Mouse (Mus musculus): ENCODE measurements around the gene Olfr1043.
"Not testable (repeated sequence)": the region's sequence is repeated elsewhere in the genome, so short reads cannot be mapped to it uniquely, and the experiment has no call there.

Olfr1043 gene

DNA sequence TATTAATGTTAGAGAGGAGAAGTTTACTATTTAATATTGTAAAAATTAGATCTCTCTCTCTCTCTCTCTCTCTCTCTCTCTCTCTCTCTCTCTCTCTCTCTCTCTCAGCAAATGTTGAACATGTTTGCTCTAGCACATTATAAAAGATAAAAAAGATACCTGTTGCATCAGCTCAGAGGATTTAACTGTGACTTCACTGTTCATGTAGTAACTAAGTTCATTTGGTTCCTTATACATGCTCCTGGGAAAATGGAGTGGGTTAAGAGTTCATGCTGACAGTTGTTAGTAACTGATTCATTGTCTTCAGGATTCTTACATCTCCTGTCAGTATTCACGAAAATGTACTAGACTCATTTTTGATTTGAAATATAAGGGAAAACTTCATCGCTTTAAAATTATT is at the start of gene Olfr1043:
Olfr1043 (minus strand) TSS at position 101 of the 400 bp plus-strand sequence.
- DNase-seq (ENCODE audit: low spot score in 2 of 2) = no peak

DNA sequence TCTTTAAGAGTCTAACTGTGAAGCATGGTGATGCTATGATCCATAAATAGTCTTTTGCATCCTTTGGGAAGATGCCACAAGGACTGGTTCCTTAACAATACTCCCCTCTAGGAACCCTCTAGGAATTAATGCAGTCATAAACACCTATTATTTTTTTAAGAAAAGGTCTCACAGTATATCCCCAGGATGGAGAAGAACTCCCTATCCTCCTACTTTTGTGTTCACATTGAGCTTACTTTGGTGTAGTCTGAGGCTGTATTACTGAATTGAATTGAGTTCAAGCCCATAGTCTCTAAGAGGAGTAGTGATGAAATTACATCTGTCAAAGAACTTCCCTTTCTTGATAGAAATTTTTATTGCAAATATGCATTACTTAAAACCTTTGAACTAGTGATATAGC is 35.6 kb upstream of the Olfr1043 start, which contains the start of gene Olfr1045:
Olfr1045 (minus strand) TSS at position 101 of the 400 bp plus-strand sequence.
- no peak for DNase-seq (ENCODE audit: low spot score in 2 of 2)

DNA sequence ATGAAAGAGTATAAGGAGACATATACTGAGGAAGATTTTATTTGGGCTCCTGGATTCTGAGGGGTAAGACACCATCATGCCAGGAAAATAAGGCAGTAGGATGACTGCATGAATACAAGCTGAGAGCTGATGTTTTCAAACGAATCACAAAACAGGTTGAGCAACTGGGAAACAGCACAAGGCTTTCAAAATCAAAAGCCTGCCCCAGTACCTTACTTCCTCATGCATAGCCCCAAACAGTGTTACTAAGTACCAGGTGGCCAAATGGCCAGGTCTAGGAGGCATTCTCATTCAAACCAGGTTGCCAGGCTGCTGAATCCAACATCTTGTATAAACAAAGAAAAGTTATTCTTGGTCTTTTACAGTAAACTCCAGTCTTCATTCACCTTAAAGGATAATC is 28.5 kb upstream of the Olfr1043 start:
- no peak for DNase-seq (ENCODE audit: low spot score in 2 of 2)

GRCm38 (mm10) chr2:86185583-86185982 is 18.3 kb upstream of the Olfr1043 start, which contains the start of gene Olfr52:
Olfr52 (minus strand) TSS chr2:86185683.
- no peak for DNase-seq (ENCODE audit: low spot score in 2 of 2)

DNA sequence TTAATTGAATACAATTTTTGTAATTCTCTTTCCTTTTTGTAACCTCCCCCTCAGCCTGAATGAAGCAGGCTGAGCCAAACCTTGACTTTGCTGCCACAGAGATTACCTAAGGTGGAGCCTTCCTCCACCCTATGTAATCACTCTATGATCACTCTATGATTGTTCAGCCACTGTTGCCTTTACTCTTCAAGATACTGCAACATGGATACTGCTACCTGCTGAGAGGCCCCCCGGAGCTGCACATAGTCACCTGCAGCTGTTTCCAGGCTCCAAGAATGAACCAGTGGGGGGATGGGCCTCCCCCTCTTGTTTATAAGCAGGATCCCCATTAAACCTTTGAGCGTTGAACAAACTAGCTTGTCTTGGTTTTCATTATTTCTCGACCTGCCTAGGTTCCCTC is 12.6 kb upstream of the Olfr1043 start:
- no peak for DNase-seq (ENCODE audit: low spot score in 2 of 2)

- no peak for DNase-seq (ENCODE audit: low spot score in 2 of 2)
Observed at GRCm38 (mm10) chr2:86177720-86178119, 10.4 kb upstream of the Olfr1043 start, which contains the start of gene Olfr1044. Olfr1044 (minus strand) TSS chr2:86177820.

- not testable (repeated sequence) for DNase-seq (ENCODE audit: low spot score in 2 of 2)
Observed at GRCm38 (mm10) chr2:86175422-86175821, 8.1 kb upstream of the Olfr1043 start.

GRCm38 (mm10) chr2:86161738-86162137 is 5.6 kb downstream of the Olfr1043 start, which contains the start of gene Olfr1042:
Olfr1042 (minus strand) TSS chr2:86161838.
- no peak for DNase-seq (ENCODE audit: low spot score in 2 of 2)

GRCm38 (mm10) chr2:86146632-86147031 is 20.7 kb downstream of the Olfr1043 start, which contains the start of gene Olfr1040:
Olfr1040 (minus strand) TSS chr2:86146732.
- DNase-seq (ENCODE audit: low spot score in 2 of 2) = no peak

DNA sequence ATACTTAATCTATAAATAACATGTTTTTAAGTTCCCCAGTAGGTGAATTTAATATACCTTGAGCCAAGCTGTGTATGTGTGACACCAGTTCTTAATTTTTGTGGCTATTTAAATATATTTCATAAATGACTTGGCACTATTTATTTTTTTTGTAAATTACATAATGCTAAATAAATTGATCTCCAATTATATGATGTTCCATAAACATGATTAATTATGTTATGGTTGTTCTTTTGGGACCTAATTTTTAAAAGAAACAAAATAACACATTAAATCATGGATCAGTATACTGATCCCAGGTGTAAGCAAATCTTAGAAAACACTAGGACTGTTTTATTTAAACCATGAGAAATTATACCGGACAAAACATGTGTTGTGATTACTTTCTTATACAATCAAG is 31.5 kb downstream of the Olfr1043 start, which contains the start of gene Olfr1039:
Olfr1039 (minus strand) TSS at position 101 of the 400 bp plus-strand sequence.
- no peak for DNase-seq (ENCODE audit: low spot score in 2 of 2)

Data from spleen, postnatal 10 days (tissue).